Mouse (Mus musculus) heart, embryonic 16.5 days (tissue): ENCODE results near the gene Nat10. TPM values are rescaled to one million over a fixed set of nuclear protein-coding genes. Genes with fewer than 3 reads are reported as not detected.

ENCODE experiments used
- ATAC-seq: fragments of 200-750 bp; cut with Nextera tagmentation; replicated peaks from 2 replicates; pipeline ENCODE4 v1.8.0; 2017; ENCODE audit warnings: moderate number of reproducible peaks; ENCODE audit not compliant: insufficient read depth, low FRiP score; ENCODE audit errors: extremely low read depth
- H3K27ac ChIP-seq: fragments of 300-500 bp; sonication (generic); 2 replicates; pipeline ENCODE4 v1.5.1; 2014; ENCODE audit warnings: mild to moderate bottlenecking, low read length, control low read depth, moderate library complexity
- H3K27me3 ChIP-seq: fragments of 300-500 bp; sonication (generic); 2 replicates; pipeline ENCODE4 v1.6.1; 2014; ENCODE audit warnings: low read length, mixed read lengths; ENCODE audit not compliant: control insufficient read depth, insufficient read depth
- H3K36me3 ChIP-seq: fragments of 300-500 bp; sonication (generic); 2 replicates; pipeline ENCODE4 v1.6.1; 2014; ENCODE audit not compliant: control insufficient read depth, insufficient read depth
- H3K4me1 ChIP-seq: fragments of 300-500 bp; sonication (generic); 2 replicates; pipeline ENCODE4 v1.6.1; 2014; ENCODE audit warnings: low read length, mixed read lengths; ENCODE audit not compliant: control insufficient read depth, insufficient read depth
- H3K4me2 ChIP-seq: fragments of 300-500 bp; sonication (generic); 2 replicates; pipeline ENCODE4 v1.6.1; 2014; ENCODE audit warnings: low read depth, mild to moderate bottlenecking, control low read depth, low read length
- H3K4me3 ChIP-seq: fragments of 300-500 bp; sonication (generic); 2 replicates; pipeline ENCODE4 v1.5.1; 2014; ENCODE audit warnings: mild to moderate bottlenecking, control low read depth, low read length
- H3K9ac ChIP-seq: fragments of 300-500 bp; sonication (generic); 2 replicates; pipeline ENCODE4 v1.6.1; 2014; ENCODE audit warnings: low read length, control low read depth
- H3K9me3 ChIP-seq: fragments of 300-500 bp; sonication (generic); replicated peaks from 2 replicates; pipeline ENCODE4 v1.6.1; 2016; ENCODE audit warnings: low read length; ENCODE audit not compliant: control insufficient read depth
- WGBS: fragments of 180-500 bp; shearing (Covaris S2); extraction: QIAGEN DNeasy Blood & Tissue Kit; methylation state at CpG from one replicate; pipeline ENCODE4 v1.1.7; 2014; 5-methylcytosine and 5-hydroxymethylcytosine counted together
- polyA plus RNA-seq: library from polyadenylated mRNA; unstranded; fragments of >200 nt; fragmentation: Nextera tagmentation; extraction: Ambion mirVana; gene quantifications from 2 replicates; pipeline ENCODE4 v1.2.1, GENCODE M21; 2015

The Nat10 gene
- polyA plus RNA-seq, 1 experiment from 2014 or later: 16.5 TPM

GRCm38 (mm10) chr2:103681149-103681548, 79.9 kb downstream of the Nat10 start:
- no peak overlapping the region for H3K4me2 ChIP-seq
- ATAC-seq: no peak
- no peaks in the 10 kb centered on the region for H3K27me3 ChIP-seq
- no peak overlapping the region for H3K9ac ChIP-seq
- H3K9me3 ChIP-seq: no peaks in the 10 kb centered on the region
- WGBS: 80% methylated on average over 5 of the region's 5 CpGs
- no peak overlapping the region for H3K4me3 ChIP-seq
- H3K36me3 ChIP-seq: 0 out of 2 replicates have a peak, but pooled peaks cover 2% of the 10 kb centered on the region
- H3K27ac ChIP-seq: no peak overlapping the region
- peaks cover 37% of the 10 kb centered on the region for H3K4me1 ChIP-seq

GRCm38 (mm10) chr2:103680364-103681110, 80.5 kb downstream of the Nat10 start:
- Histone ChIP-seq H3K4me3 (no peak overlapping the region), H3K4me2 (no peak overlapping the region), H3K9ac (no peak overlapping the region), H3K27ac (no peak overlapping the region), H3K4me1 (peaks cover 32% of the 10 kb centered on the region), H3K27me3 (no peaks in the 10 kb centered on the region), H3K36me3 (0 out of 2 replicates have a peak, but pooled peaks cover 2% of the 10 kb centered on the region), H3K9me3 (no peaks in the 10 kb centered on the region)
- WGBS: 72% methylated on average over 9 of the region's 9 CpGs
- ATAC-seq: no peak

GRCm38 (mm10) chr2:103678433-103678832, 82.6 kb downstream of the Nat10 start:
- no peak overlapping the region for H3K27ac ChIP-seq
- ATAC-seq: no peak
- no peaks in the 10 kb centered on the region for H3K27me3 ChIP-seq
- 0 out of 2 replicates have a peak, but pooled peaks cover 2% of the 10 kb centered on the region for H3K36me3 ChIP-seq
- no peak overlapping the region for H3K9ac ChIP-seq
- WGBS: 88% methylated on average over 6 of the region's 6 CpGs
- H3K4me3 ChIP-seq: no peak overlapping the region
- peaks cover 21% of the 10 kb centered on the region for H3K4me1 ChIP-seq
- no peak overlapping the region for H3K4me2 ChIP-seq
- H3K9me3 ChIP-seq: no peaks in the 10 kb centered on the region

- 0 out of 2 replicates have a peak, but pooled peaks cover 2% of the 10 kb centered on the region for H3K36me3 ChIP-seq
- WGBS: 65% methylated on average over 7 of the region's 7 CpGs
- no peak overlapping the region for H3K4me3 ChIP-seq
- peaks cover 18% of the 10 kb centered on the region for H3K4me1 ChIP-seq
- no peaks in the 10 kb centered on the region for H3K9me3 ChIP-seq
- H3K4me2 ChIP-seq: no peak overlapping the region
- H3K27ac ChIP-seq: 0 out of 2 replicates have a peak overlapping the region, but pooled peaks have one; percentile 12
- no peaks in the 10 kb centered on the region for H3K27me3 ChIP-seq
- H3K9ac ChIP-seq: no peak overlapping the region
- no peak for ATAC-seq
Observed at GRCm38 (mm10) chr2:103677614-103678369, 83.3 kb downstream of the Nat10 start.

- 61% methylated on average over 2 of the region's 2 CpGs for WGBS
- Histone ChIP-seq H3K4me3 (no peak overlapping the region), H3K36me3 (0 out of 2 replicates have a peak, but pooled peaks cover 2% of the 10 kb centered on the region), H3K4me2 (no peak overlapping the region), H3K9me3 (no peaks in the 10 kb centered on the region), H3K27ac (no peak overlapping the region), H3K9ac (no peak overlapping the region), H3K27me3 (no peaks in the 10 kb centered on the region), H3K4me1 (peaks cover 20% of the 10 kb centered on the region)
- ATAC-seq: no peak
Observed at GRCm38 (mm10) chr2:103676808-103677207, 84.3 kb downstream of the Nat10 start.

GRCm38 (mm10) chr2:103675391-103675790, 85.7 kb downstream of the Nat10 start:
- no peaks in the 10 kb centered on the region for H3K9me3 ChIP-seq
- no peak overlapping the region for H3K4me2 ChIP-seq
- 0 out of 2 replicates have a peak, but pooled peaks cover 2% of the 10 kb centered on the region for H3K36me3 ChIP-seq
- H3K4me3 ChIP-seq: no peak overlapping the region
- ATAC-seq: no peak
- H3K9ac ChIP-seq: no peak overlapping the region
- H3K27me3 ChIP-seq: no peaks in the 10 kb centered on the region
- 84% methylated on average over 5 of the region's 5 CpGs for WGBS
- peaks cover 27% of the 10 kb centered on the region for H3K4me1 ChIP-seq
- H3K27ac ChIP-seq: no peak overlapping the region

- H3K27me3 ChIP-seq: no peaks in the 10 kb centered on the region
- no peak overlapping the region for H3K27ac ChIP-seq
- no peak overlapping the region for H3K9ac ChIP-seq
- H3K4me2 ChIP-seq: no peak overlapping the region
- H3K9me3 ChIP-seq: no peaks in the 10 kb centered on the region
- H3K36me3 ChIP-seq: no peaks in the 10 kb centered on the region
- peaks cover 41% of the 10 kb centered on the region for H3K4me1 ChIP-seq
- 70% methylated on average over 4 of the region's 4 CpGs for WGBS
- no peak for ATAC-seq
- no peak overlapping the region for H3K4me3 ChIP-seq
Observed at GRCm38 (mm10) chr2:103673609-103674008, 87.5 kb downstream of the Nat10 start.

GRCm38 (mm10) chr2:103672573-103673119, 88.4 kb downstream of the Nat10 start:
- no peaks in the 10 kb centered on the region for H3K27me3 ChIP-seq
- no peaks in the 10 kb centered on the region for H3K9me3 ChIP-seq
- H3K4me2 ChIP-seq: no peak overlapping the region
- no peaks in the 10 kb centered on the region for H3K36me3 ChIP-seq
- H3K4me3 ChIP-seq: no peak overlapping the region
- H3K9ac ChIP-seq: no peak overlapping the region
- H3K4me1 ChIP-seq: peaks cover 50% of the 10 kb centered on the region
- 0 out of 2 replicates have a peak overlapping the region, but pooled peaks have one; percentile 24 for H3K27ac ChIP-seq
- WGBS: 77% methylated on average over 7 of the region's 7 CpGs
- ATAC-seq: no peak
